ENCODE assay signal across 8 mouse cellular contexts in genomic region chr17:65071114-65071513, GRCm38 (mm10).
A peak's percentile ranks its signal among the peaks of the same experiment; 100 is the strongest.
DNase-seq lines count a peak whose midpoint lies in the region; ATAC-seq and TF ChIP-seq lines count a peak whose summit lies in the region.

No protein-coding gene starts in this region.

- H3K27ac ChIP-seq in kidney, adult 2 months (ENCODE audit: insufficient read depth, low read depth, low read length) = no peak overlapping the region
- no peak overlapping the region for H3K27ac ChIP-seq in kidney, embryonic 15.5 days
- no peak overlapping the region for H3K27ac ChIP-seq in midbrain, embryonic 11.5 days (ENCODE audit: low read depth, low read length)

- no peak for ATAC-seq in kidney, embryonic 15.5 days (replicated peaks; ENCODE audit: low FRiP score)
- peak; percentile 69; the same call in 1 of the 2 replicates for ATAC-seq in frontal cortex, adult (ENCODE audit: low TSS enrichment)
- no peak for ATAC-seq in midbrain, embryonic 11.5 days (ENCODE audit: low FRiP score)

- no peak; the same call in 1 of the 2 replicates for TF ChIP-seq CTCF in kidney, adult 2 months (conservative IDR thresholded peaks at IDR 0.05; ENCODE audit: insufficient read depth, insufficient read length, low read depth, low read length)
- peak; percentile 53 for TF ChIP-seq CTCF in E14TG2a.4 (conservative IDR thresholded peaks at IDR 0.05; ENCODE audit: low read length)

- H3K27me3 ChIP-seq in kidney, adult 2 months (replicated peaks; ENCODE audit: control insufficient read depth, insufficient read depth, low read length) = no peaks in the 10 kb centered on the region
- no peaks in the 10 kb centered on the region for H3K27me3 ChIP-seq in kidney, embryonic 15.5 days
- H3K27me3 ChIP-seq in E14TG2a.4 (ENCODE audit: insufficient read depth, low read length) = no peaks in the 10 kb centered on the region
- no peaks in the 10 kb centered on the region for H3K27me3 ChIP-seq in midbrain, embryonic 11.5 days (ENCODE audit: control insufficient read depth, insufficient read depth, low read length)

- no peak for TF ChIP-seq POLR2A in kidney, adult 2 months (IDR thresholded peaks at IDR 0.05; ENCODE audit: low read depth, low read length)

- DNase-seq in kidney, adult 2 months = peak; percentile 8
- peak; percentile 4 for DNase-seq in 416B (ENCODE audit: low read depth)
- peak; percentile 49 for DNase-seq in right cerebral cortex, postnatal 4 days
- DNase-seq in midbrain, embryonic 11.5 days (ENCODE audit: low spot score, missing footprints) = no peak
- DNase-seq in spleen, postnatal 14 days (ENCODE audit: low spot score in 2 of 2) = no peak

- WGBS in kidney, adult 2 months = 40% methylated on average over 3 of the region's 3 CpGs
- 51% methylated on average over 3 of the region's 3 CpGs for WGBS in kidney, embryonic 15.5 days
- WGBS in midbrain, embryonic 11.5 days = 47% methylated on average over 3 of the region's 3 CpGs

- no peaks in the 10 kb centered on the region for H3K4me1 ChIP-seq in kidney, adult 2 months (ENCODE audit: control insufficient read depth, insufficient read depth, low read length)
- no peaks in the 10 kb centered on the region for H3K4me1 ChIP-seq in kidney, embryonic 15.5 days
- H3K4me1 ChIP-seq in E14TG2a.4 (replicated peaks; ENCODE audit: low read depth, low read length) = no peaks in the 10 kb centered on the region
- H3K4me1 ChIP-seq in midbrain, embryonic 11.5 days (ENCODE audit: control insufficient read depth, insufficient read depth, low read length) = no peaks in the 10 kb centered on the region

- no peaks in the 10 kb centered on the region for H3K36me3 ChIP-seq in kidney, adult 2 months (ENCODE audit: control insufficient read depth, insufficient read depth, low read length)
- no peaks in the 10 kb centered on the region for H3K36me3 ChIP-seq in kidney, embryonic 15.5 days
- no peaks in the 10 kb centered on the region for H3K36me3 ChIP-seq in E14TG2a.4 (ENCODE audit: insufficient read depth, low read length)
- H3K36me3 ChIP-seq in midbrain, embryonic 11.5 days (ENCODE audit: control insufficient read depth, insufficient read depth, low read length) = no peaks in the 10 kb centered on the region

- H3K4me3 ChIP-seq in kidney, adult 2 months (ENCODE audit: insufficient read depth, low read depth, low read length) = no peak overlapping the region
- H3K4me3 ChIP-seq in kidney, embryonic 15.5 days (replicated peaks) = no peak overlapping the region
- H3K4me3 ChIP-seq in E14TG2a.4 (replicated peaks; ENCODE audit: low read length) = no peak overlapping the region
- H3K4me3 ChIP-seq in midbrain, embryonic 11.5 days (ENCODE audit: low read depth, low read length) = no peak overlapping the region

- no peak overlapping the region for H3K4me2 ChIP-seq in kidney, embryonic 15.5 days
- no peak overlapping the region for H3K4me2 ChIP-seq in midbrain, embryonic 11.5 days

- H3K9ac ChIP-seq in kidney, embryonic 15.5 days = no peak overlapping the region
- no peak overlapping the region for H3K9ac ChIP-seq in midbrain, embryonic 11.5 days (ENCODE audit: low read length)

- H3K9me3 ChIP-seq in kidney, embryonic 15.5 days (replicated peaks) = no peaks in the 10 kb centered on the region
- no peaks in the 10 kb centered on the region for H3K9me3 ChIP-seq in E14TG2a.4 (ENCODE audit: low read length)
- H3K9me3 ChIP-seq in midbrain, embryonic 11.5 days (ENCODE audit: control insufficient read depth, low read length) = no peaks in the 10 kb centered on the region

Comparison
In these comparisons a context has a peak if more than half of its experiments do, and no peak if none do; other contexts are left out.
1. DNase-seq: peak in kidney, adult 2 months (single experiment), 416B (single experiment) and right cerebral cortex, postnatal 4 days (single experiment); none in midbrain, embryonic 11.5 days (single experiment) and spleen, postnatal 14 days (0 of 2).